Comparison of ENCODE assay signal across 8 mouse cellular contexts in genomic region chr9:31913739-31914591, GRCm38 (mm10). TPM values are rescaled to one million over a fixed set of nuclear protein-coding genes. Genes with fewer than 3 reads are reported as not detected.
DNase-seq lines count a peak whose midpoint lies in the region; ATAC-seq and TF ChIP-seq lines count a peak whose summit lies in the region.

No protein-coding gene starts in this region.

- H3K36me3 ChIP-seq in kidney, embryonic 14.5 days (ENCODE audit: control insufficient read depth, insufficient read depth, low read length): no peaks in the 10 kb centered on the region
- H3K36me3 ChIP-seq in hindbrain, embryonic 11.5 days (ENCODE audit: control insufficient read depth, insufficient read depth, low read length): no peaks in the 10 kb centered on the region
- no peaks in the 10 kb centered on the region for H3K36me3 ChIP-seq in midbrain, embryonic 11.5 days (ENCODE audit: control insufficient read depth, insufficient read depth, low read length)

- no peak for DNase-seq in kidney, postnatal 25 days
- peak; percentile 67 for DNase-seq in hindbrain, embryonic 11.5 days (ENCODE audit: low spot score)
- peak; percentile 96 for DNase-seq in midbrain, embryonic 11.5 days (ENCODE audit: low spot score, missing footprints)
- no peak for DNase-seq in frontal cortex, postnatal 14 days (ENCODE audit: low spot score in 2 of 2)
- DNase-seq in spleen, adult 18-20 months: no peak
- DNase-seq in lung, postnatal 25 days (ENCODE audit: low spot score): no peak

- TF ChIP-seq CTCF in cortical plate, adult 2 months (IDR thresholded peaks at IDR 0.05; ENCODE audit: extremely low read depth, insufficient read depth, low read length): no peak

- peak overlapping the region; percentile 99 for H3K4me2 ChIP-seq in kidney, embryonic 14.5 days (replicated peaks; ENCODE audit: low read depth, low read length)
- H3K4me2 ChIP-seq in hindbrain, embryonic 11.5 days (replicated peaks; ENCODE audit: low read depth, low read length): peak overlapping the region; percentile 95
- peak overlapping the region; percentile 97 for H3K4me2 ChIP-seq in midbrain, embryonic 11.5 days

- H3K9me3 ChIP-seq in kidney, embryonic 14.5 days (ENCODE audit: control insufficient read depth, low read length): no peaks in the 10 kb centered on the region
- H3K9me3 ChIP-seq in hindbrain, embryonic 11.5 days (ENCODE audit: control insufficient read depth, low read length): no peaks in the 10 kb centered on the region
- no peaks in the 10 kb centered on the region for H3K9me3 ChIP-seq in midbrain, embryonic 11.5 days (ENCODE audit: control insufficient read depth, low read length)

- H3K4me1 ChIP-seq in kidney, embryonic 14.5 days (ENCODE audit: control insufficient read depth, insufficient read depth, low read length): peaks cover 10% of the 10 kb centered on the region; the same call in 1 of the 2 replicates
- no peaks in the 10 kb centered on the region for H3K4me1 ChIP-seq in cortical plate, adult 2 months (ENCODE audit: control insufficient read depth, insufficient read depth, low read length)
- H3K4me1 ChIP-seq in hindbrain, embryonic 11.5 days (replicated peaks; ENCODE audit: control insufficient read depth, insufficient read depth, low read length): 0 out of 2 replicates have a peak, but pooled peaks cover 2% of the 10 kb centered on the region
- peaks cover 15% of the 10 kb centered on the region for H3K4me1 ChIP-seq in midbrain, embryonic 11.5 days (ENCODE audit: control insufficient read depth, insufficient read depth, low read length)

- no peak overlapping the region for H3K9ac ChIP-seq in kidney, embryonic 14.5 days (ENCODE audit: low read depth, low read length)
- H3K9ac ChIP-seq in hindbrain, embryonic 11.5 days (ENCODE audit: low read depth, low read length): no peak overlapping the region
- no peak overlapping the region for H3K9ac ChIP-seq in midbrain, embryonic 11.5 days (ENCODE audit: low read length)

- H3K4me3 ChIP-seq in kidney, embryonic 14.5 days (ENCODE audit: low read length): peak overlapping the region; percentile 62
- H3K4me3 ChIP-seq in cortical plate, adult 2 months (ENCODE audit: insufficient read depth, low read length): peak overlapping the region; percentile 27
- peak overlapping the region; percentile 49 for H3K4me3 ChIP-seq in hindbrain, embryonic 11.5 days (ENCODE audit: low read depth, low read length)
- H3K4me3 ChIP-seq in midbrain, embryonic 11.5 days (ENCODE audit: low read depth, low read length): peak overlapping the region; percentile 51

- peaks cover 77% of the 10 kb centered on the region for H3K27me3 ChIP-seq in kidney, embryonic 14.5 days (ENCODE audit: control insufficient read depth, insufficient read depth, low read length)
- H3K27me3 ChIP-seq in hindbrain, embryonic 11.5 days (ENCODE audit: control insufficient read depth, insufficient read depth, low read length): peaks cover 78% of the 10 kb centered on the region
- peaks cover 76% of the 10 kb centered on the region for H3K27me3 ChIP-seq in midbrain, embryonic 11.5 days (ENCODE audit: control insufficient read depth, insufficient read depth, low read length)

- under 1% methylated on average over 54 of the region's 54 CpGs for WGBS in kidney, embryonic 14.5 days
- under 1% methylated on average over 54 of the region's 54 CpGs for WGBS in hindbrain, embryonic 11.5 days
- under 1% methylated on average over 54 of the region's 54 CpGs for WGBS in midbrain, embryonic 11.5 days

- H3K27ac ChIP-seq in kidney, embryonic 14.5 days (ENCODE audit: low read depth, low read length): no peak overlapping the region
- no peak overlapping the region for H3K27ac ChIP-seq in cortical plate, adult 2 months (ENCODE audit: insufficient read depth, low read length)
- H3K27ac ChIP-seq in hindbrain, embryonic 11.5 days (ENCODE audit: low read depth, low read length): no peak overlapping the region
- no peak overlapping the region for H3K27ac ChIP-seq in midbrain, embryonic 11.5 days (ENCODE audit: low read depth, low read length)

- no peak for TF ChIP-seq POLR2A in cortical plate, adult 2 months (IDR thresholded peaks at IDR 0.05; ENCODE audit: extremely low read depth, insufficient read depth, low read length)

- ATAC-seq in kidney, embryonic 14.5 days (ENCODE audit: low FRiP score, low TSS enrichment): no peak
- peak; percentile 30; the same call in 1 of the 2 replicates for ATAC-seq in hindbrain, embryonic 11.5 days (ENCODE audit: low FRiP score)
- ATAC-seq in midbrain, embryonic 11.5 days (ENCODE audit: low FRiP score): peak; percentile 60

RNA-seq across cellular contexts. Expression of gene Barx2, which starts 0.7 kb away (rescaled TPM):
- polyA plus RNA-seq in kidney, embryonic 14.5 days (2014; fragmentation: Nextera tagmentation; extraction: Ambion mirVana): not detected in 2 replicates
- 4.1 and 5.2 TPM in 2 replicates for polyA plus RNA-seq in cortical plate, adult 2 months (2012; rRNA removed)
- polyA plus RNA-seq in hindbrain, embryonic 11.5 days (2014; fragmentation: Nextera tagmentation; extraction: Ambion mirVana): not detected in 2 replicates
- polyA plus RNA-seq in midbrain, embryonic 11.5 days (2014; fragmentation: Nextera tagmentation; extraction: Ambion mirVana): not detected in 2 replicates

Comparison
In these comparisons a context has a peak if more than half of its experiments do, and no peak if none do; other contexts are left out.
1. DNase-seq: peak in hindbrain, embryonic 11.5 days (single experiment) and midbrain, embryonic 11.5 days (single experiment); none in kidney, postnatal 25 days (0 of 2), frontal cortex, postnatal 14 days (0 of 2), spleen, adult 18-20 months (0 of 2) and lung, postnatal 25 days (single experiment).
2. Peak in every context shown above with its lines, with median percentiles within 50 percentile points of each other: H3K4me2 ChIP-seq and H3K4me3 ChIP-seq.